Mouse (Mus musculus): Measurements from ENCODE around the gene Nr1i3.

Nr1i3 gene

DNA sequence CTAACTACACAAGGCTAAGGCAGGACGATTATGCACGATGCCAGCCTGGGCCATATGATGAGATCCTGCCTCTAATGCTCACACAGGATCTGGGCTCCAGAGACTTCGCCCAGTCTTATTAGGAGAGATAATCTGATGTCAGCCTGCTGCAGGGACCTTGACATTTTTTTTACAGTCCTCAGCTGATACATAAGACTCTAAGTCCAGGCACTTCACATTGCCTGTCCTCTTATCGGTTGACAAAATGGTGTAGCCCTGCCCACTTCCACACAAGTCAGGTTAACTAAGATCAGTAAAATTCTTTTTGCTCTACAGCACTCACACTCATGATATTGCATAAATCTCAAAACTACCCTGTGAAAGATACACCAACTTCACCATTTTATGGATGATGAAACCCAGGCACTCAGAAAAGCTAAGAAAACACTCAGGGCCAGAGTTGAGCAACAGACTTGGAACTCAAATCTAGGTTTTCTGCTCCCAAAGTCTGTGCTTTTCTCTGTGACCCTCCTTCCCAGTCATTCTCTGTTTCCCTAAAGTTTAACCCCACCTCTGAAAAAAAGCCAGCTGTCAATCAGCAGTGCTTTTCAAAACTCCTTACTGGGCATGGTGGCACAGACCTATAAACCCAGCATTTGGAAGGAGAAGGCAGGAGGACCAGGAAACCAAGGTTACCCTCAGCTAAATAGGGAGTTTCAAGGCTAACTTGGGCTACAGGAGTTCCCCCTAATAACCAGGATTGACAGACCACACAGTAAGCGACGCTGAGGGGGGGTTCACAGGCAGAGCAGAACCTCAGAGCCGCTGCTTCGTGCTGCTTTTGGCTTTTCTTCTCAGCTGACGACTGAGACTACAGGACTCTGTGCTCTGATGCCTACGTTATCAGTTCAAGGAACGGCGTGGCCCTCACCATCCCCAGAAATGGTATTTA is 19.3 kb downstream of the Nr1i3 start:
- no peak for DNase-seq

DNA sequence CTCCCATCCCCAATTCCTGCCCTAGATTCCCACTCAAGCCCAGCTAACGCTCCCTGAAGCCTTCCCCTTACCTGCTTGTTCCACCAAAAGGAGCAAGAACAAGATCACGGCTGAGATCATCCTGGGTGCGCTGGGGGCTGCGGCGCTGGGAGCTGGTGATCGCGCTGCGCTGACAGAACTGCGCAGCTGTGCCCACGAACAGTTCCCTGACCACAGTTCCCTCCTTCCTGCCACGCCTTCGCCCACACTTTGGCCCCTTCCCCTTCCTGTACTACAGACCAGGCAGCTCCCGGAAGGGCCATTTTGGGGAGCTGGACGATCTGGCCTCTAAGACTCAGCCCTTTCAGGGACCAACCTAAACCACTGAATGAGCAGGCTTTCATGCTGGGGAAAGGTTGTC is 20.4 kb downstream of the Nr1i3 start, which contains the start of gene Fcer1g:
Gene Fcer1g (minus strand): TSS at position 240 of the 400 bp plus-strand sequence.
- no peak for DNase-seq

DNA sequence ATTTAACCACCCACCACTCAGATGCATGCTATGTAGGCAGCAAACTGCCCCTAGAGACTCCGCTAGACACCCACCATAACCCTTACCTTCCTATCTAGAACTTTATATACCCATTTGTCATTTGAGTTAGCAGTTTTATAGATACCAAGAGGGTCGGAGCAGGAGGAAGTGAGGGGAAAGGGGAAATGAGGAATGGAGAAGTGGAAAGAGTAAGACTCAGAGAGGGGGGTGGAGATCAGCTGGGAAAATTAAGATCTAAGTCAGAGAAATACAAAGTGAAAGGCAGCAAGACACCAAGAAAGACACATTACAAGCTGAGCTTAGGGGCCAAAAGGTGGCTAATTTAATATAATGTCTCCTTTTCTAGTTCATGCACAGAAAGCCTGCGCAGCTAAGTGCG is 20.8 kb downstream of the Nr1i3 start:
- DNase-seq: no peak

DNA sequence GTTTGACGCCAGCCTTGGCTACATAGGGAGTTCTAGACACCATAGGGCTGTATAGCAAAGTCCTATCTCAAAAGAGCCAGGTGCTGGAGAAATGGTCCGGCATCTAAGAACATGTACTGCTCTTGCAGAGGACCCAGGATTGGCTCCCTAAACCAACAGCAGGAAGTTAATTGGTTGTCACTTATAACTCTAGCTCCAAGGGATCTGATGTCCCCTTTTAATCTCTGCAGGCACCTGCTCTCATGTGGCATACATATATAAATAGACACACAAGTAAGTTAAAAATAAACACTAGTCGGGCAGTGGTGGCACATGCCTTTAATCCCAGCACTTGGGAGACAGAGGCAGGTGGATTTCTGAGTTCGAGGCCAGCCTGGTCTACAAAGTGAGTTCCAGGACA is 22.0 kb downstream of the Nr1i3 start:
- DNase-seq: no peak

DNA sequence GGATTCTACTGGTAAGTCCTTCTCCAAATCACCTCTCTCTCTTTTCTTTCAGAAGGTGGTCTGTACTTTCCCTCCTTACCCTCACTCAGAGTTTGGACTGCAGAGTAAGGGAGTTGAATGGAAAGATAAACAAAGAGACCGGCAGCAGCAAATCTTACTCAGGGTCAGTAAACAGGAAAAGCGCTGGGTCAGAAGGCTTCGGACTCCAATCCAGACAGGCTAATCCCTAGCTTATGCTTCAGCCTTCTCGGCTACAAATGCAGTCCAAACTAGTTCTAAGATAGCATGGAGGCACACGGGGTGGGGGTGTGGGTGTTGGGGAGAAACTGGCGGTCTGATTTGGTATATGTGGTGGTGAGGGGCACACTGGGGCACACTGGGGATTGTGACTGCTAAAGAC is 23.7 kb downstream of the Nr1i3 start:
- DNase-seq: peak in 1 of 2 experiments; percentile 50

DNA sequence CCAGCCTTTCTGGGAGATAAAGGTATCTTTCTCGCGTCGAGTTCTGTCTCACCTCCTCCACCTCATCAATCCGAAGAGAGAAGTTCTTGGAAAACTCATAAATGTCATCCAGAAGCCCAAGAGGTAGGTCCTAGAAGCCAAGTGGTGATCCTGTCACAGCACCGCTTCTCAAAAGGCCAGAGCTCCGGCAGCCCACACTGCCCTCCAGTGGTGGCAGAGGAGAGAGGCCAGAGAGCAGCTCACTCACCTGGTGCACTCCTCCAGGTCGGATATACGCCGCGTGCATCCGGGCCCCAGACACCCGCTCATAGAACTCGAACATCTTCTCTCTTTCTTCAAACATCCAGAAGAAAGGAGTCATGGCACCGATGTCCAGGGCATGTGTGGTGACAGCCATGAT is 24.7 kb downstream of the Nr1i3 start:
- peak; percentile 67 to 86 for DNase-seq

DNA sequence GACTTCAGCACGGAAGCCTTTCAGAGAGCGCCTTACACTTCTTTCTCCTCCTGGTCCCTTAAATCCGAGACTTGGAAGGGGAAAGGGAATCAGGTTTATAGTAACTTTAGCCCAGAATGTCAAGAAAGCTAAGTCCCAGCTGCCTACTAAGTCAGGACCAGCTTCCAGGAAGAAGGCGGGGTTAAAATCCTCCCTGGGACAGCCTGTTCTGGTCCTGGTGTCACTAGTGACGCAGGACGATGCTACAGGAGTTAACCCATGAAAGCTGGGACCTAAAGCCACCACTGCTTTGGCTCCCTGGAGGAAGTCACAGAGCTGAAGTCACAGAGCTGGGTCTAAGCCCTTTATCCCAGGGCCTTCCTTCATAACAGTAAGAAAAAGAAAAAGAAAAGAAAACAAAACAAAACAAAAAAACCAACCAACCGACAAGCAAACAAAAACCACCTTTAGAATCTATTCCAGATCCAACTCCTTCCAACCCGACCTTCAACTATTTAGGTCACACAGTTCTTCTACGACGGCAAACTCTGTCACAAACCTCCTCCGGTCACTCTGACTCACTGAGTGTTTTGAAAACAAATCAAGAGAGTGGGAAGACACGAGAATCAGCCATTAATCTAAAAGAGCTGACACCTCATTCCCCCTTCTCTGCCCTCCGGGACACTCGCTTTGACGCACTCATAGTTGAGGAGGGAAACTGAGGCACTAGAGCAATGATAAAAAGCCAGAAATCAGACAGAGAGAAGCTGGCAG is 26.4 kb downstream of the Nr1i3 start:
- peak; percentile 54 to 78 for DNase-seq

DNA sequence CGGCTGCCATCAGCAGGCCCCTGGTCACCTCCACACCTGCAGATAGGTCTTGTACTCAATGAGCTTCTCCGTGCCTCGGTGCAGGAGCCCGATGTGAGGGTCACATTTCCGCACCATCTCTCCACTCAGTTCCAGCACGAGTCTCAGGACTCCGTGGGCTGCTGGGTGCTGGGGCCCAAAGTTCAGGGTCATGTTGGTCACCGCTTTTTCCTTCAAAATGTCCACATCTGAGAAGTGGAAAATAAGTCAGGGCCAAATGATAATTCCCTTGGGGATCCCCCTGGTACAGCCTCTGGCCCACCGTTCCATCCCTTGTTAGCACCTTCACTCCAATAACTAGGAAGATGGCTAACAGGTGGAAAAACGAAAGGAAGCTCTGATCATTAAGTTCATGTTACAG is 27.1 kb downstream of the Nr1i3 start:
- DNase-seq: no peak

DNA sequence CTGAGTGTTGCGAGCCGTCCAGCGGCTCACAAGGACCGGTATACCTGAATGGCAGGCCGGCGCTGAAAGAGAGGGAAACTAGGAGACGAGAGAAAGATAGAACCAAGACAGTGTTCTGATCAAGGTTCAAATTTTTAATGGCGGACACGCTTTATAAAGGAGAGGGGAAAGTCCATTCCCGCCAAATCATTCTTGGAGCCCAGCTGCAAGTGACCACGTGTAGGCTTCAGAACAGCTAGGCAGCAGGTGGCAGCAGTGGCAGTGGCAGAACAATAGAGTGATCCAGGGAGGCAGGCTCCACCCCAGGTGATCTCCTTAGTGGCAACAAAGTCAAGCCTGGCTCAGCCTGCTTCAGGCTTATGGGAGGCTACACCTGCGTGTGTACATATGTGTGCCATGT is 28.2 kb downstream of the Nr1i3 start:
- peak; percentile 50 to 57 for DNase-seq

DNA sequence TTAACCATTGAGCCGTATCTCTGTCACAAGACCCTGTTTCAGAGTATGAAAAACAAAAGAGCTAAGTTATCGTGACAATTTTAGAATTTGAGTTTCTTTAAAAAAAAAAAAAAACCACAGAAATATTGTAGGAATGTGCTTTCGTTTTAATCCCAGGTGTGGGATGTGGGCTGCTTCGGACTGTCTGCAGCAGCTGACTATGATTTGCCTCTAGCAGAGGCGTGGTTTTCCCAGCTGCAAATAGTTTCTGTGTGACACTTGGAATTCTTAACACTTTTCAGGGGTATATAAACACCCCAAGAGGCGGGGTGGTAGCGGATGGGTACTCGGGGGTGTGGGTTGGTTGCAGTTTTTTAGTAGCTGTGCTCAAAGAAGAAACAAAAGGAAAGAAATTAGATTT is 31.6 kb downstream of the Nr1i3 start:
- no peak for DNase-seq

DNA sequence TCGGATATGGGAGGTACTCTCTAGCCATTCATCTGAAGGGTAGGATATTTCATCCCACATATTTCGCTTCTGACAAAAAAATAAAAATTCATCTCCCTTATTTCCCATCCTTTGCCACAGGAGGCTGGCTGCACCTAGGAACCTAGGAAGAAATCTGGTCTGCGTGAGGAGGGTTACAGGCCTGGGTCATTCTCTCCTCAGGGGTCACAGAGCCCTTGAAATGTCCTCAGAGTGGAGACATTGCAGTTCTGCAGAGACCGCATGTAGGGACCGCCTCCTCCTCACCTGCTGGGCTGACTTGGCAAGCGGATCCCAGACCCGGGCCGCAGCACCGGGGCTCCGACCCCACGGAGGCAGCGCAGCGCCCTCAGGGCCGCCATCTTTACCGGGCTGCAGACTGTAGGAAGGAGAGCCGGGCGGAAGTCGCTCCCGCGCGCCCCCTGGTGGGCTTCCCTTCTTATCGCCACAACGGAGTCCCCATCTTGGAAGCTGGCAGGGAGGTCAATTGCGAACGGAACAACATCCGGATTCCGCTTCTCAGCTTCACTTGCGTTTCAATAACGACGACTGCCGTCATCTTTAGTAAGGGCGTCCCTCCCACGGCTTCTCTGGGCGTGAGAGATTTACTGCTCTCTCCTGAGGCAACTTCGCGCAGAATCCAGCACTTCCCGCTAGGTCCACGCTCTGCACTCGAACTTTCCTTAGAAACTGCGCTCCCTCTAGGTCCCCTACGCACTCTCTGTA is 33.1 kb downstream of the Nr1i3 start:
- peak; percentile 99 for DNase-seq

DNA sequence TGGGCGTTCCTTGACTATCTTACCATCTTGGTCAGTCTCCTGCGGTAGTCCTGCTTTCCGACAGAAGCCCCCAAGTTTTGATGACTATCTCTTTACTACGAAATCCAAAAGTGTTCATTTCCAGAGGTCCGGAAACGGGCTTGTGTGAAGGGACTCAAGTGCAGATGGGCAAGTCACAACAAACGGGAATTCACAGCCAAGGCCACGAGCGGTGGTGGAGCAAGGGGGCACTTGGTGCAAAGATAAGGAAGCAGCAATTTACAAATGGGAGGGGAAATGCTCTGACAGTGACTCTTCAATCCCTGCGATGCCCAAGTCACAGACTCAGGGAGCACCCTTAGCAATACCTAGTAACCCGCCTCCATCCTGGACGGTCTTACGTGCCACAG is 33.7 kb downstream of the Nr1i3 start:
- DNase-seq: no peak

DNA sequence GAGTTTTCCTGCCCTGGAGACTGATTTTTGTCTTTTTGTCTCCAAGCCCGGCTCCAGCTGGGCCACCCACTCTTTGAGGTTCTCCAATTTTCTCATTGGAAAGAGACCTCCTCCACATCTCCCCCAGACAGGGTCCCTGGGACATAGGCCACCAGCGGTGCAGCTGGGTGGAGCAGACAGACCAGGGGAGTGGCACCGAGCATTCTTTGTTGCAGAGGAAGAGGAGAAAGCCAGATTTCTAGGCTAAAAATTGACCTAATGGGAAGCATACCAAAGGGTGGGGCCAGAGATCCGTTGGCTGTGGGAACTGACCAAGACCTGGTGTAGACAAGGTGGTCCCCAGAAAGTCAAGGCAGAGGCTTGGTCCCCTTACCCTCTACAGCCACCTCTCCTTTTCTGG is 34.1 kb downstream of the Nr1i3 start:
- peak in 1 of 2 experiments; percentile 42 for DNase-seq

DNA sequence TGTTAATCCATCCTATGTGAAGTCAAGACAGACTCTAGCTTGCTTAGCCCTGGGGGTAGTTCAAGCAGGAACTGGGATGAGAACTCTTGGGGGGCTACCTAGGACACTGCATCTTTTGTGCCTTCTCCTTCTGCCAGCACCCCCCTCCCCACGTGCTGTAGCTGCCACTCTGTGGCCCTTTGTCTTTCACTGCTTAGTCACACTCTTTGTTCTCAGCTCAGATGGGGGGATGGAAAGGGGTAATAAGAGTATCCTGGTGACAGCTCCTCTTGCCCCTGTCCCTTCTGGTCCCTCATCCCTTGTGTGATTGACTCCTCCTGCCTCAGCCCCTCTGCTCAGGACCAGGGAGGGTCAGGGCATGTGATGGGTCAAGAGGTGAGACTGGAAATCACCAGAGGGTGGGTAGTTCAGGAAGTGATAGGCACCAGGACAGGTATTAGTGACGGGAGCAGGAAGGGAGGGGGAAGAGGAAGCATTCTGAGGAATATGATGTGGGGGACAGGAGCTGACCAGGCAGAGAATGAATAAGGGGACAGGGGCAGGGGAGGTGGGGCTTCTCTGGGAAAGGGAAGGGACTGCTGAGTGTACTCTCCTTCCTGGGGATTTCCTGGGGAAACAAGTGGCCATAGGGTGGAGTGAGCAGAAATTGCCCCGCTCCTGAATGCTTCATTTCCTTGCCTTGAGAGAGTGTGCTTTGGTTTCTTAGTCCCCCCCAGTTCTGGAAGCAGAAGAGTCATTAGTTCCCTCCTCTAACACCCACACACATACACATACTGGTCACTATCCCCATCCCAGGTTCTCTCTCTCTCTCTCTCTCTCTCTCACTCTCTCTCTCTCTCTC is 34.8 kb downstream of the Nr1i3 start:
- DNase-seq: peak in 1 of 2 experiments; percentile 26

DNA sequence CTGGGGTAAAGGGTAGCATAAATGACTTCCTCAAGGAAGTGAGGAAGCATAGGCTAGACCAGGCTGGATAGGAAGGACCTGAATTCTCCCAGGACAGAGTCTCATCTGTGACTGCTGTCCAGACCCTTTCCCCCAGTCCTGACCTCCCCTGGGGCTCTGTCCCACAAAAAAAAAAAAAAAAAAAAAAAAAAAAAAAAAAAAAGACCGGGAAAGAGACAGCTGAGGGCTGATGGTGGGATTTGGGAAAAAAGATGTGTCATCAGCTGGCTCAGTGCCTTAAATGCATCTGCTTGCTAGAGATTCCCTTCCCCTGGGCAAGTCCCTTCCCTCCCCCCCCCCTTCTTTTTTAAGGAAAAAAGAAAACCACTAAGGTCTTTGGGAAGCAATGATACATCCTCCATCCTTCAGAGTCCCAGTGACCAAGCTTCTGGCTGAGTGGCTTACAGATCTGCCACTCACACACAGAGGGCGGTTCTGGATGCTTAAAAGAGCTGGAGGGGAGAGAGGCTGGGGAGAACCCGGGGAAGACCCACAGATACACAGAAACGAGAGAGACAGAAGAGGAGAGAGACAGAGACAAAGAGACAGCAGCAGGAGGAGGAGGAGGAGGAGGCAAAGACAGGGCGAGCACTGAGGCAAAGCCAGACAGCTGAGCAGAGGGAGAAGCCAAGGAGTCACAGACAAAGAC is 36.3 kb downstream of the Nr1i3 start, which contains the start of gene Adamts4:
Gene Adamts4 (plus strand): TSS at position 509 of the 688 bp plus-strand sequence.
- peak; percentile 41 to 58 for DNase-seq

DNA sequence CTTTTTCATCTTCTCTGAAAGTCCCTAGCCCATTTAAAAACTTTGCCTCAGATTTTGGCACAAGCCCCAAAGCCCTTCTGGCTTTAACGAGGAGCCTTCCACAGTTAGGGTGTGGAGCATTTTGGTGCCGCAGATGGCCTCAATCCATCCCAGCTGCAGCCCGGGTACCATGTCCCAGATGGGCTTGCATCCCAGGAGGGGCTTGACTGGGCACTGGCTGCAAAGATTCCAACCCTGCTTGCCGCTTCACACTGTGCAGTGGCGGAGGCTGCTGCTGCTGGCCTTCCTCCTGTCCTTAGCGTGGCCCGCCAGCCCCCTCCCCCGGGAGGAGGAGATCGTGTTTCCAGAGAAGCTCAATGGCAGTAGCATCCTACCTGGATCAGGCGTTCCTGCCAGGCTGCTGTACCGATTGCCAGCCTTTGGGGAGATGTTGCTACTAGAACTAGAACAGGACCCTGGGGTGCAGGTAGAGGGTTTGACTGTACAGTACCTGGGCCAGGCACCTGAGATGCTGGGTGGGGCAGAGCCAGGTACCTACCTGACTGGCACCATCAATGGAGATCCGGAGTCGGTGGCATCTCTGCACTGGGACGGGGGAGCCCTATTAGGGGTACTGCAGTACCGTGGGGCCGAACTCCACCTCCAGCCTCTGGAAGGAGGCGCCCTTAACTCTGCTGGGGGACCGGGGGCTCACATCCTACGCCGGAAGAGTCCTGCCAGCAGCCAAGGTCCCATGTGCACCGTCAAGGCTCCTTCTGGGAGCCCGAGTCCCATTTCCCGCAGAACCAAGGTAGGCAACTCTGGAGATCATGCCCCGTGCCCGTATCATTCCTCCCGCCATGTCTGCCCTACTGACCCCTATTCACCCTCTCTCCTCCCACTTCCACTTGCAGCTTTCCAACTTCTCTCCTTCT is 37.2 kb downstream of the Nr1i3 start, which contains the start of gene Ndufs2:
Gene Ndufs2 (minus strand): TSS at position 709 of the 914 bp plus-strand sequence.
- DNase-seq: no peak

DNA sequence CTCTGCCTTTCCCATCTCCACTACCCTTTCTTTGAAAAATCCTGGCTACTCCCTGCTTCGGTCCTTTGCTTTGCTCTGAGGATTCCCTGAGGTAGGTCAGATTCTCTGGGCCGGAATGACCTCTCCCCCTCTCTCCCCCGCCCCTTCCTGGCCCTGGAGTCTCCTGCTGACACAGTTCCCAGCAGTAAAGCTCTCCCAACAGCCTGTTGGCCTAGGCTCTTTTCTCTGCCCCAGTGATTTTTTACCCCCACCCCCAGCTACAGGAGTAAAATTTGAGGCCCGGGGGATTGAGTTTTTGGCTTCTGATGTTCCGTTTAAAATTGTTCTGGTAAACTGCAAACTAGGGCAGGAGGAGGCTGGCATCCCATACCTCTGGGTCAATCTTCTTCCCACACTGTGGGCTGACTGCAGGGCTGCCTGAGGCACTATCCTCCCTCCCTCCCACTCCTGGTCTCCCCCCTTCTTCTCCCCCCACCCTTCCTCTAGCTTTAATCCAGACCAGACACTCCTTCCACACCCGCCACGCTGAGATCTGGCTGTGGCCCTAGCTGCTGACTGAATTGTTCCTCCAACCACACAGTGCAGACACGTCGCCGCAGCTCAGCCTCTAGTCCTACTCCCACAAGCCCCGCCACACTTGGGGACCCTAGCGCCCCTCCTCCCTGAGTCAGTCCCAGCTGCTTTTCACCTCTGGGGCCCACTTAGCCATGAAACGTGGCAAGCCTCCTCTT is 38.0 kb downstream of the Nr1i3 start:
- peak; percentile 57 to 71 for DNase-seq

DNA sequence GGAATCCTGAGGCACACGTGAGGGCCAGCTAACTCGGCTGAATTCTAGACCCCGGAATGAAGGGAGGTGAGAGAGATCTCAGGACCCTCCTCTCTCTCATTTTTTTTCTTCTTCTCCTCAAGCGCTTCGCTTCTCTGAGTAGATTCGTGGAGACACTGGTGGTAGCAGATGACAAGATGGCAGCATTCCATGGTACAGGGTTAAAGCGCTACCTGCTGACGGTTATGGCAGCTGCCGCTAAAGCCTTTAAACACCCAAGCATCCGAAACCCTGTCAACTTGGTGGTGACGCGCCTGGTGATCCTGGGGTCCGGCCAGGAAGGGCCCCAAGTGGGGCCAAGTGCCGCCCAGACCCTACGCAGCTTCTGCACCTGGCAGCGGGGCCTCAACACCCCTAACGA is 38.6 kb downstream of the Nr1i3 start:
- no peak for DNase-seq

DNA sequence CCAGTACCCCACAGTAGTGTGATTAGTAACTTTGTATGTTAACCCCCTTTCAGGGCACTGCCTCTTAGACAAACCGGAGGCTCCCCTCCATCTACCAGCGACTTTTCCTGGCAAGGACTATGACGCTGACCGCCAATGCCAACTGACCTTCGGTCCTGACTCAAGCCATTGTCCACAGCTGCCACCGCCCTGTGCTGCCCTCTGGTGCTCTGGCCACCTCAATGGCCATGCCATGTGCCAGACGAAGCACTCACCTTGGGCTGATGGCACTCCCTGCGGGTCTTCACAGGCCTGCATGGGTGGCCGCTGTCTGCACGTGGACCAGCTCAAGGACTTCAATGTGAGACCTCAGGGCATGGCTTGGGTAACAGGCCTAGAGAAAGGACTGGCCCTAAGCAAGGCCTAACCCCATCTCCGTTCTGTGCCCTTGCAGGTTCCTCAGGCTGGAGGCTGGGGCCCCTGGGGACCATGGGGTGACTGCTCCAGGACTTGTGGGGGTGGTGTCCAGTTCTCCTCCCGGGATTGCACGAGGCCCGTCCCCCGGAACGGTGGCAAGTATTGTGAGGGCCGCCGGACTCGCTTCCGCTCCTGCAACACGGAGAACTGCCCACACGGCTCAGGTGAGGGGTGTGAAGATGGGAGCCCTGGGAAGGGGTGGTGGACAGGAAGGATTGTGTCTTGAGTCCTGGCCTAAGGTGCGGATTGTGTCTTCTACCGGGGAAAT is 42.5 kb downstream of the Nr1i3 start:
- peak; percentile 75 to 82 for DNase-seq

Data from kidney, postnatal 36 days (tissue).